Mouse (Mus musculus) heart, postnatal 0 days (tissue): ENCODE measurements around the gene Fuca1.

Experiments used
- CTCF ChIP-seq: IDR thresholded peaks from 2 replicates; pipeline ENCODE4 v1.5.1; 2016; ENCODE audit warnings: antibody characterized with exemption, control low read depth, low read depth
- EP300 ChIP-seq: IDR thresholded peaks from 2 replicates; pipeline ENCODE4 v1.6.1; 2016; ENCODE audit warnings: antibody characterized with exemption, low read depth

DNA sequence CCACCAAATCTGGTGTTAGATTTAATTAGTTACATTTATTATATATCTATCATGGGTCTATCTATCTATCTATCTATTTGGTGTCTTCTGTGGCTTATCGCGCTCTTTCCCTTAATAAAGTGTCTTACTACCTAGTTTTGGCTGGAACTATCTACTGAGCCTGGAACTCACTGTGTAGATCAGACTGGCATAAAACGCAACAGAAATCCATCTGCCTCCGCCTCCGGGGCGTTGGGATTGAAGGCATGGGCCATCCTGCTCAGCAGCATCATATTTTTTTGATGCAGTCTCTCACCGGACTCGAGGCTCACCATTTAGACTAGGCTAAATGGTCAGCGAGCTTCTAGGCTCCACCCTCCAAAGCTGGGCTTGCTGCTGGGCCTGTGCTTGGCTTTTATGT is 67.2 kb downstream of the Fuca1 start:
- no peak for TF ChIP-seq CTCF
- TF ChIP-seq EP300, result no peak
